Mouse (Mus musculus): ENCODE results near the gene Tmcc3.

- TF ChIP-seq CTCF (IDR thresholded peaks at IDR 0.05; ENCODE audit: low read depth), result no peak
- no peak for TF ChIP-seq EP300 (optimal IDR thresholded peaks at IDR 0.05)
Measured at GRCm38 (mm10) chr10:94432933-94433332, 121.2 kb downstream of the Tmcc3 start.

Data from stomach, postnatal 0 days (tissue).